Mouse (Mus musculus) adrenal gland (tissue): Measurements from ENCODE around the gene Grik4.

Source experiments
- intact Hi-C: fragments of 180-260 bp; cut with DNase I; formaldehyde crosslinking; loops from one replicate; pipeline ENCODE4 v1.15.1; 2025

Grik4 gene

GRCm38 (mm10) chr9:42507709-42508108, 436.6 kb downstream of the Grik4 start, which contains the start of gene Tbcel:
TSS of gene Tbcel (minus strand) at chr9:42507809.
- intact Hi-C loops: no loop called here

GRCm38 (mm10) chr9:42507022-42507421, 437.3 kb downstream of the Grik4 start:
- intact Hi-C loops: no loop called here

GRCm38 (mm10) chr9:42504971-42505510, 439.3 kb downstream of the Grik4 start:
- intact Hi-C loops: no loop called here

- intact Hi-C loops: no loop called here
Measured at GRCm38 (mm10) chr9:42504559-42504958, 439.7 kb downstream of the Grik4 start.

GRCm38 (mm10) chr9:42503709-42504108, 440.6 kb downstream of the Grik4 start:
- intact Hi-C loops: no loop called here

- intact Hi-C loops: no loop called here
Measured at GRCm38 (mm10) chr9:42496296-42496695, 448.0 kb downstream of the Grik4 start.

GRCm38 (mm10) chr9:42491780-42492179, 452.5 kb downstream of the Grik4 start:
- intact Hi-C loops: no loop called here

GRCm38 (mm10) chr9:42490589-42491382, 453.5 kb downstream of the Grik4 start:
- intact Hi-C loops: no loop called here

GRCm38 (mm10) chr9:42488071-42488470, 456.2 kb downstream of the Grik4 start:
- intact Hi-C loops: no loop called here

GRCm38 (mm10) chr9:42486913-42487312, 457.4 kb downstream of the Grik4 start:
- intact Hi-C loops: no loop called here

GRCm38 (mm10) chr9:42484667-42485066, 459.6 kb downstream of the Grik4 start:
- intact Hi-C loops: no loop called here

GRCm38 (mm10) chr9:42482944-42483343, 461.3 kb downstream of the Grik4 start:
- intact Hi-C loops: no loop called here

- intact Hi-C loops: no loop called here
Measured at GRCm38 (mm10) chr9:42476166-42476565, 468.1 kb downstream of the Grik4 start.

GRCm38 (mm10) chr9:42474244-42474643, 470.0 kb downstream of the Grik4 start:
- intact Hi-C loops: no loop called here

- intact Hi-C loops: no loop called here
Measured at GRCm38 (mm10) chr9:42471921-42472747, 472.2 kb downstream of the Grik4 start.

GRCm38 (mm10) chr9:42471214-42471613, 473.1 kb downstream of the Grik4 start:
- intact Hi-C loops: no loop called here

- intact Hi-C loops: no loop called here
Measured at GRCm38 (mm10) chr9:42469323-42469722, 475.0 kb downstream of the Grik4 start.

GRCm38 (mm10) chr9:42468360-42468759, 475.9 kb downstream of the Grik4 start:
- intact Hi-C loops: no loop called here
